Mouse (Mus musculus) right cerebral cortex, postnatal 4 days (tissue): ENCODE results near the gene Sod3.

Experiments
- DNase-seq: peaks from one replicate; pipeline ENCODE4 v3.0.0-alpha.2; 2022

Sod3 gene

DNA sequence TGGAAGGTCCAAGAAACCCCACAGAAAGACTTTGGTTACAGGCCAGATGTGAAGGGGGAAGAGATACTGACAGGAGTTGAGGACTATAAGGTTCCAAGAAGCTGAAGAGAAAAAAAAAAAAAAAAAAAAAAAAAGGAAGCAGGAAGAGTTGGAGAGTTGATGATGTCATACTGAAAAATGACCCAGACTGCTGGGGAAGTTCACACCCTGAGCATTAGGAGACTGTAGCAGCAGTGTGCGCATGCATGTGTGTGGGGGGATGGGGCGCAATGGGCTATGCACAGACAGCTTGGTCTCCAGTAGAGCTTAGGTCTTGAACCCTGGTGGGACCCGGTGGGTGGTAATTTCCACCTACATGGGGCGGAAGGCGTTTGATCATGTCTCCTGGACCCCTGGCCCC is 20.2 kb downstream of the Sod3 start:
- no peak for DNase-seq

DNA sequence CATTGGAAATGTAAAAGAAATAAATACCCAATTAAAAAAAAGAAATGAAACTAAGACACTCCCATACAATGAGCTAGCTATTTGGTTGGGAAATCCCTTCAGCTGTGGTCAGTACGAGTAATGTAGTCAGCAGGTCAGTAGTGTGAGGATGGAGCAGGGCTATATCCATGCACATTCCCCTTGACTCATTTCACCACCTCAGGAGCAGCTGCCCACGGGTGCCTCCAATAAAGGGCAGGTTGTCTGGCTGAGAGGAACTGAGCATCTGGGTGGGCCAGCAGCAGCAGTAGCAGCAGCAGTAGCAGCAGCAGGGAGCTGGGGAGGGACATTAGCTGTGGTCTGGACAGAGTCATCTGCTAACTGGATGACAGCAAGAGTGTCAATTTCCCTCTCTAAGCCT is 22.4 kb downstream of the Sod3 start:
- no peak for DNase-seq

DNA sequence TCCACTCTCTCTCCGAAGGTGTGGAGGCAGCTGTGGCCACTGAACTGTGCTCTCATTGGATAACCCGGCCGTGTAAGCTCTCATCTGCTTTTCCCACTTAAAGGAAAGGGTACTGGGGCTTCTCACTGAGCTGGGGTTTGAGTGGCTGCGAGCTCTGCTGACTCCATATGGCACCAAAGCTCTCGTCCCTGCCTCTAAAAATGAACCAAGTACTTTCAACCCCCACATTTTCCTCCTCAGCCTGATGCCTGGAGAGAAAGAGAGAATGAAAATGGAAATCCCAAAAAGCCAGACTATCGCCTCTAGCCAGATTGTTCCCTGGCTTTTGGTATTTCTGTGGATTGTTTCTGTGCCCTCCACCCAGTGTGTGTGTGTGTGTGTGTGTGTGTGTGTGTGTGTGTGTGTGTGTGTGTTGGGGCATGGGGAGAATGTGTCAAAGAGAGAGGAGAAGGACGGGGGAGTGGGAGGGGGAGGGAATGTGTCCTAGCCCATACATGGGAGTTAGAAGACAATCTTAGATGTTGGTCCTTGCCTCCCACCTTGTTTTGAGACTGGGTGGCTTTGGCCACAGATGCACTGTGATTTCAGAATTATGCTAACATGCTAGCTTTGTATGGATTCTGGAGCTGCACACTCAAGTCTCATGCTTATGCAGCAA is 24.6 kb downstream of the Sod3 start:
- no peak for DNase-seq

- DNase-seq = no peak
These were observed 26.8 kb downstream of the Sod3 start for GRCm38 (mm10) chr5:52390381-52390780.

DNA sequence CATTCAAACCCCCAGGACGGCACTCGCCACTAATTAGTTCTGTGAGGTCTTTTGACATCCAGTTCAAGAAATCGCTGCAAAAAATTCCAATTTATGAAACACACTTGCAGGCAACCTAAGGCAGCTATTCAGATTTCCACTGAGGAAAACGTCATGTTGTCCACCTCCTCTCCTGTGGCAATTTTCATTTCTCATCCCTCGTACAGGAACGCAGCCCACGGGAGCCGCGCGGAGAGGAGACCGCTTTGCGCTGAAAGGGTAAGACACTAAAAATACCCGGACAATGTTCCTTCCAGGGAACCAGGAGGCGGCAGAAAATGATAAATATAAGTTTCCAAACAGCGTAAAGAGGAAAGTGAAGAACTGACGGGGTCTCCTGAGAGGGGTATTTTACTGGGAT is 27.9 kb downstream of the Sod3 start:
- no peak for DNase-seq

GRCm38 (mm10) chr5:52393756-52394155 is 30.2 kb downstream of the Sod3 start:
- no peak for DNase-seq

GRCm38 (mm10) chr5:52404373-52404772 is 40.8 kb downstream of the Sod3 start:
- DNase-seq = no peak

DNA sequence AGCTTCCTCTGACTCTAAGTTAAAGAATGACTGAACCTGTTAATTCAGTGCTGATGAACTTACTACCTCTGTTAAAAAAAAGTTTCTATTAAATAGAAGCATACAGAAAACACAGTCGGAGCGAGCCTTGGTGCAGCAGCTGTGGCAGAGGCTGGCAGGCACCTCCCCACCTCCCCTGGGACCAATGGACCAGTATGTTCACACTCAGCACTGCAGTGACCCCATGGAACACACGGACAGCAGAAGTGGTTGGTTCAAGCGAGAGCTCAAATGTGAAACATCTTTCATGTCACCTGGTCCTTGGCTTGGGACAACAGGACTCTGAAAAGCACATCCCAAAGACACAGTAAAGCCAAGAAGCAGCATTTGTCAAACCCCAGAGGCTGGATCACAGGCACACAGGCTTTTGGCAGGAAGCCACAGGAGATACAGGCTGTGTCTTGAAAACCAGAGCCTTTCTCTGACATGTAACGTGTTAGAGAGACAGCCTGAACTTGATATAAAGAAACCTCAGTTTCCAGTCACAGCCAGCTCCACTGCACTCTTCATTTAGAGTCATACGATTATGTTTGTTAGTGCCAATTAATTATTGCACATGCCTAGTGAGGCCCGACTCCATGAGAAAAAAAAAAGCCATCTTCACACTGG is 45.2 kb downstream of the Sod3 start:
- DNase-seq = no peak

DNA sequence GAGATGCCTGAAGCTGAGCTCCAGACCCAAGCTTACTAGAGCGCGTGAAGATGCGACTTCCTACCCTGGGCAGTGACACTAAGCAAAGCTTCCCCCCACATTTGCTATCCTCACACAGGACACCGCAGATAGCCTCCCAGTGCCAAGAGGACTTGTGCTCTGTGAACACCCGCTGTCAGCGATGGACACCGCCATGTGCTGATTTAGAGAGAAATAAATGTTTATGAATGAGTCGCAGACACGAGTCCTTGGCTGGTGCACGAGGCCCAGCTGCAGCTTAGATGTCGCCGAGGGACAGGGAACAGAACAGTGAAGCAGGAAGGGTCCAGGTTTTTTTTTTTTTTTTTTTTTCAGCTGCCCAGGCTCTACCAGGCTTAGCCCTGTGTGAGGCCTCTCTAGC is 46.6 kb downstream of the Sod3 start:
- DNase-seq = no peak

- DNase-seq = no peak
These were observed 48.0 kb downstream of the Sod3 start for GRCm38 (mm10) chr5:52411567-52411966.

DNA sequence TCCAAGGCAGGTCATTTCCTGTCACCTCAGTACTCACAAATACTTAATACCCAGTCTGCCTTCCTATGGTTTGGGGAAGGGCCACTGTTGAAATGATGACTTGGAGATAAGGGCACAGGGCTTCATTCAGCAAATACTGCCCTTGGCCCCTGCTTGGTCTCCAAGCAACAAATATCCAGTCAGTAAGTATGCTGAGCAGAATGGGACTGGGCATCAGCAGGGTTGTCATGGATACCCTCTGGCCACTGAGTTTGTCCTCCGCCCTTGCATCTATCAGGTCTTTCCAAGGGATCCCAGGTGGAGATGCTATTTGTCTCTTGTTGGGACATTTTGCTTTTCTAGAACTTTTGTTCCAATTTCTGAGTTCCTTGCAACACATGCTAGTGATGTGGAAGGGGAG is 51.6 kb downstream of the Sod3 start:
- no peak for DNase-seq

DNA sequence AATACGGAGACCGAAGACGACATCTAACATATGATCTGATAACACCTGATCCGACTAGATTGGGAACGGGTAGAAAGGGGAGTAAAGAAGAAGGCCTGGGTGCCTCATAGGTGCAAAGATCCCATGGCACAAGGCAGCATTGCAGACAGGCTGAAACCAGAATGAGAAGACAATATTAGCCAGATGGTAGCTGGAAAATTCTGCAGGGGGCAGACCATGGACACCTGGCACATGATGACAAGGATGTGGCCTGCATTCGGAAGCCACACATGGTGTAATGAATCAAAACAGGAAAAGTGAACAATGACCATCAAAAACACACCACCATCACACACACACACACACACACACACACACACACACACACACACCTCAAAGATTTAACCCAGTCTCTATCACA is 52.3 kb downstream of the Sod3 start:
- DNase-seq = no peak

GRCm38 (mm10) chr5:52416485-52416884 is 52.9 kb downstream of the Sod3 start:
- no peak for DNase-seq
